Mouse (Mus musculus) heart, postnatal 0 days (tissue): ENCODE results near the gene Rfwd3.

Experiments used
- CTCF ChIP-seq: IDR thresholded peaks from 2 replicates; pipeline ENCODE4 v1.5.1; 2016; ENCODE audit warnings: antibody characterized with exemption, control low read depth, low read depth
- EP300 ChIP-seq: IDR thresholded peaks from 2 replicates; pipeline ENCODE4 v1.6.1; 2016; ENCODE audit warnings: antibody characterized with exemption, low read depth

DNA sequence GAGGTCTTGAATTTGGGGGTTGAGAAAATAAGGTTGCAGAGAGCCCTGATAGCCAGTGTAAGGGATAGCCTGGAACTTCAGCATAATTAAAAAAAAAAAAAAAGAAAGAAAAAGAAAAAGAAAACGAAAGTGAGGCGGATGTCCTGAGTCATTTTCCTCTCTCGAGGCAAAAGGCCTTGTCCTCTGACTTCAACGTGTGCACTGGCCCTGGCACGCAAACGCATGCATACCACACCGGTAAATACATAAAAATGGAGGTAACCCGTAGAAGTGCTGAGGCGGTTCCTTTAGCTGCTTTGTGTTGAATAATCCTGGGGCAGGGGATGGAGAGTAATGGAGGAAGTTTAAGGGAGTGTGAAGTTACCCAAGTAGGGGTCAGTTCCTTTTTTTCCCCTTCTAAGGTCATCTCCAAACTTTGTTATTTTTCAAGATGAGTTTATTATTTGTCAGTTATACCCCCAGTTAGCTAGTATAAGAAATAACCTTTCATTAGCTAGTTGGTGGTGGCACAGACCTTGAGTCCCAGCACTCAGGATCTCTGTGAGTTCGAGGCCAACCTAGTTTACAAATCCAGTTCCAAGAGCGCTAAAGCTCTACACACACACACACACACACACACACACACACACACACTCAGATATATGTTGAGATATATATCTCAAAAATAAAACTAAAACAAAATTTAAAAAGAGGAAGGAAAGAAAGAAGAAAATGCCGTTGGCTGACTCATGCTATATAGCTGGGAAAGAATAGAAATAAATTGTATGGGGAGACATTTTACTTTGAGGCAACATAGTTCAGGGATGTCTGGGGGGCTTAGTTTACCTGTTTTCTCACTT lies 38.6 kb upstream of the Rfwd3 start:
- TF ChIP-seq CTCF = no peak
- no peak for TF ChIP-seq EP300
